Mouse (Mus musculus): ENCODE measurements around the gene Atp7b. TPM values are rescaled to one million over a fixed set of nuclear protein-coding genes. Genes with fewer than 3 reads are reported as not detected.
A peak's percentile ranks its signal among the peaks of the same experiment; 100 is the strongest.

The Atp7b gene
- polyA plus RNA-seq, 1 experiment from 2014 or later = 2.0 TPM

DNA sequence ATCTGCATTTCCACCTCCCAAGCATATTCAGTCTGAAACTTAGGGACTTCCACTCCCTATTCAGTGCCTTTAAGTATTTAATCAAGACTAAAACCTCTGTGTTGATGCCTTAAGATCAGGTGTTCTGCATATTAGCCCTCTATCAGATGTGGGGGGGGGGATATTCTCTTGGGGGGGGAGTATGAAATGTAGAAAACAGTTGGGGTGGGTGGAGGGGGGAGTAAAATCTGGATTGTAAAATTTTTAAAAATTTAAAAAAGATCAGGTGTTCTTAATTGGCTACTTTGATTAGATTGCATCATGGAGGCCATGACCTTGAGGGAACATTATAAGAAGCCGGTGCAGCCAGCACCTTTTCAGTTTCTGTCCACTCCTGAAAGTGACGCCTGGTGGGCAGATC is 101.7 kb downstream of the Atp7b start, which contains the start of gene Fam90a1a:
Gene Fam90a1a (plus strand): TSS at position 301 of the 400 bp plus-strand sequence.
- 89% methylated on average over 2 of the region's 2 CpGs for WGBS
- ATAC-seq (ENCODE audit: low FRiP score) (no peak), DNase-seq (ENCODE audit: low spot score, missing footprints) (no peak)
- Histone ChIP-seq H3K9ac (ENCODE audit: low read length) (no peak within 1 kb of the TSS), H3K4me3 (ENCODE audit: low read depth, low read length) (no peak within 1 kb of the TSS), H3K4me2 (no peak within 1 kb of the TSS), H3K9me3 (ENCODE audit: control insufficient read depth, low read length) (no peaks in the 10 kb centered on the region), H3K36me3 (ENCODE audit: control insufficient read depth, insufficient read depth, low read length) (no peaks in the 10 kb centered on the region), H3K4me1 (ENCODE audit: control insufficient read depth, insufficient read depth, low read length) (no peaks in the 10 kb centered on the region), H3K27ac (ENCODE audit: low read depth, low read length) (no peak within 1 kb of the TSS), H3K27me3 (ENCODE audit: control insufficient read depth, insufficient read depth, low read length) (no peaks in the 10 kb centered on the region)

DNA sequence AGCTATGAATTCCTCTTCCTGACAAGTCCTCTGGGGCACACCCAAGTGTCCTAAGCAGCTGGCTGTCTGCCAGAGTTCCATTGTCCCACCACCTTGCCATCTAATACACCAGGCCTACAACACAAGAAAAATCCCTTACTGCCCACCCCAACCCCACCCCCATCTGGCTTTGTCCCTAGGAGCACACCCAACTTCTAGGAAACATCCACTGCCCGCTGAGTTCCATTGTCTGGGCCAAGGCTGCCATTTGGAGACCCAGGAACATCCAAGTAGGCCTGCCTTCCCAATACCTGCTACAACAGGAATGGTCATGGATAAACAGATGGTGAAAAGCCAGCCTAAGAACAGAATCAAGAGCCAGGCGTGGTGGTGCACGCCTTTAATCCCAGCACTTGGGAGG is 103.8 kb downstream of the Atp7b start:
- no peak overlapping the region for H3K9ac ChIP-seq (ENCODE audit: low read length)
- DNase-seq (ENCODE audit: low spot score, missing footprints) (no peak), ATAC-seq (ENCODE audit: low FRiP score) (no peak)
- H3K27me3 ChIP-seq (ENCODE audit: control insufficient read depth, insufficient read depth, low read length) = no peaks in the 10 kb centered on the region
- WGBS = 88% methylated on average over 3 of the region's 3 CpGs
- no peaks in the 10 kb centered on the region for H3K36me3 ChIP-seq (ENCODE audit: control insufficient read depth, insufficient read depth, low read length)
- H3K9me3 ChIP-seq (ENCODE audit: control insufficient read depth, low read length) = no peaks in the 10 kb centered on the region
- no peak overlapping the region for H3K4me2 ChIP-seq
- no peaks in the 10 kb centered on the region for H3K4me1 ChIP-seq (ENCODE audit: control insufficient read depth, insufficient read depth, low read length)
- no peak overlapping the region for H3K27ac ChIP-seq (ENCODE audit: low read depth, low read length)
- no peak overlapping the region for H3K4me3 ChIP-seq (ENCODE audit: low read depth, low read length)

DNA sequence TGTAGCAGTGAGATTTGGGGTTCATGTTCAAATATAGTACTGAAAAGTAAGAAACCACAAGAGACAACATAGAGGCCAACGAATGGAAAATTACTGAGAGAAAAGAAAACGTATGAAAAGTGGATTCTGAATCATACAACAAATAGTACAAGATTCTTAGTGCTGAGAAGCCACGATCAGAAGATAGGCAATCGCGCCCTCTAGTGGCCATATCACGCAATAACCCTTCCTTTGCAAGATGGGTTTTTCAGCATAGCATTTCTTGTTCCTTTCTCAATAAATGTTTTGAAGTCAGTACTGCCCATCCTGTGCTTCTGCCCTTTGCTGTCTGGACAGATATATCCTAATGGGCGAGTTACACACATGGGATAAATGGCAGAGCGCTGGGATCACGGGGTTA is 104.8 kb downstream of the Atp7b start:
- Histone ChIP-seq H3K36me3 (ENCODE audit: control insufficient read depth, insufficient read depth, low read length) (no peaks in the 10 kb centered on the region), H3K9me3 (ENCODE audit: control insufficient read depth, low read length) (no peaks in the 10 kb centered on the region), H3K4me1 (ENCODE audit: control insufficient read depth, insufficient read depth, low read length) (no peaks in the 10 kb centered on the region), H3K27ac (ENCODE audit: low read depth, low read length) (no peak overlapping the region), H3K27me3 (ENCODE audit: control insufficient read depth, insufficient read depth, low read length) (no peaks in the 10 kb centered on the region), H3K4me2 (no peak overlapping the region), H3K9ac (ENCODE audit: low read length) (no peak overlapping the region), H3K4me3 (ENCODE audit: low read depth, low read length) (no peak overlapping the region)
- 8% methylated on average over 9 of the region's 9 CpGs for WGBS
- DNase-seq (ENCODE audit: low spot score, missing footprints) (peak; percentile 88), ATAC-seq (ENCODE audit: low FRiP score) (no peak)

DNA sequence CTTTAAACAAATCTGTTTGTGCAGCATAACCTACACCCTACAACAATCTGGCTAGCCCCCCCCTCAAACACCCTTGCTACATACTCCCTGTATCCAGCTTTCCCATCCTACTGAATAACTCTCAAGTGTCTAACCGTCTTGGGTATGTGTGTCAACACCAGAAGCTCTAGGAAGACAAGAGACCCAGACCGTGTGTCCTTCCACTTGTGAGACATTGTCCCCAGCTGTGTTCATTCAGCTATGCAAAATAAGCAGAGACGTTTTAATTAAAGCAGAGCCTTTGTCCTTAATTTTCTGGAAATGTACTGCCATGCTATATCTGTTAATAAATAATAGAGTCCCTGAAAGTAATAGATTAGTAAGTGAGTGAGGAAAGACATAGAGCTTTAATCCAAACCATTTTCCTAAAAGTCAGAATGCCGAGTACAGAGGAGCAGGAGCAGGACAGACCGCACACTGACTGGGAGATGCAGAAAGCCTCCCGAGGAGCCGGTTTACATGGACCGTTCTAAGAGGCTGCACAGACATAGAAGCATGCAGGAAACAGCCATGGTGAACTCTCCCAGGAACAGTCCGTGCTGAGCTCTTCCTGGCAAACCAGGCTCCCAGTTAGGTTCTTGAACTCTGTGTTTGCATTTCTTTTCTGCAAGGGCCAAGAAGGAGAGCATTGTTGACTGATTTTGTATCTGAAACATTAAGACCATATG is 112.6 kb downstream of the Atp7b start:
- DNase-seq (ENCODE audit: low spot score, missing footprints) = no peak
- Histone ChIP-seq H3K9ac (ENCODE audit: low read length) (no peak overlapping the region), H3K27ac (ENCODE audit: low read depth, low read length) (no peak overlapping the region), H3K4me2 (no peak overlapping the region), H3K9me3 (ENCODE audit: control insufficient read depth, low read length) (no peaks in the 10 kb centered on the region), H3K27me3 (ENCODE audit: control insufficient read depth, insufficient read depth, low read length) (no peaks in the 10 kb centered on the region), H3K36me3 (ENCODE audit: control insufficient read depth, insufficient read depth, low read length) (no peaks in the 10 kb centered on the region), H3K4me1 (ENCODE audit: control insufficient read depth, insufficient read depth, low read length) (no peaks in the 10 kb centered on the region), H3K4me3 (ENCODE audit: low read depth, low read length) (no peak overlapping the region)
- 72% methylated on average over 9 of the region's 9 CpGs for WGBS
- no peak for ATAC-seq (ENCODE audit: low FRiP score)

DNA sequence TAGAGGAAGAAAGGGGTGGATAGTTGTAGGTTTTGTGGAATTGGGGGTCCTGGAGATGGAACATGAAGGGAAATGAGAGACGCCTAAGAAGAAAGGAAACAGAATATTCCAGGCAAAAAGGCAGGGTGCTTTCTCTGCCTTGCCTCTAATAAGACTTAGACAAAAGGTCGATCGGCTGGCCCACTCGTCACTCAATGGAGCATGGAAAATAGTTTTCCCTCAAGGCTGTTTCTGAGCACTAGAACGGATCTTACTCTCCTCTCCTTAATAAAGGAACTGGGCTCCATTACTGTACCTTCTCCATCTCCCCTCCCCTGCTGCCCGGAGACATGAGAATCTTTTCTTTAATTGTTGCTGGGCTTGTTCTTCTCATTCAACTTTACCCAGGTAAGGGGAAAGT is 113.6 kb downstream of the Atp7b start, which contains the start of gene Defb13:
Gene Defb13 (plus strand): TSS at position 301 of the 400 bp plus-strand sequence.
- Histone ChIP-seq H3K4me1 (ENCODE audit: control insufficient read depth, insufficient read depth, low read length) (no peaks in the 10 kb centered on the region), H3K9ac (ENCODE audit: low read length) (no peak within 1 kb of the TSS), H3K9me3 (ENCODE audit: control insufficient read depth, low read length) (no peaks in the 10 kb centered on the region), H3K4me2 (no peak within 1 kb of the TSS), H3K4me3 (ENCODE audit: low read depth, low read length) (no peak within 1 kb of the TSS), H3K27me3 (ENCODE audit: control insufficient read depth, insufficient read depth, low read length) (no peaks in the 10 kb centered on the region), H3K36me3 (ENCODE audit: control insufficient read depth, insufficient read depth, low read length) (no peaks in the 10 kb centered on the region), H3K27ac (ENCODE audit: low read depth, low read length) (no peak within 1 kb of the TSS)
- ATAC-seq (ENCODE audit: low FRiP score) = no peak
- DNase-seq (ENCODE audit: low spot score, missing footprints) = no peak
- WGBS = 83% methylated on average over 6 of the region's 6 CpGs

Other genes starting within 250 kb of the Atp7b start
- not detected in 2 replicates for gene Defb50, start 236.8 kb downstream of the Atp7b start, polyA plus RNA-seq (2014; fragmentation: Nextera tagmentation; extraction: Ambion mirVana)
- not detected in 2 replicates for gene Defb2, start 220.4 kb downstream of the Atp7b start, polyA plus RNA-seq (2014; fragmentation: Nextera tagmentation; extraction: Ambion mirVana)
- gene Defb10, start 201.4 kb downstream of the Atp7b start, polyA plus RNA-seq (2014; fragmentation: Nextera tagmentation; extraction: Ambion mirVana) = not detected in 2 replicates
- not detected in 2 replicates for gene Defb9, start 174.9 kb downstream of the Atp7b start, polyA plus RNA-seq (2014; fragmentation: Nextera tagmentation; extraction: Ambion mirVana)
- gene Defb11, start 153.9 kb downstream of the Atp7b start, polyA plus RNA-seq (2014; fragmentation: Nextera tagmentation; extraction: Ambion mirVana) = not detected in 2 replicates
- gene Defb15, start 127.6 kb downstream of the Atp7b start, polyA plus RNA-seq (2014; fragmentation: Nextera tagmentation; extraction: Ambion mirVana) = not detected in 2 replicates
- gene Defb35, start 122.0 kb downstream of the Atp7b start, polyA plus RNA-seq (2014; fragmentation: Nextera tagmentation; extraction: Ambion mirVana) = not detected in 2 replicates
- gene Defb13, start 113.5 kb downstream of the Atp7b start, polyA plus RNA-seq (2014; fragmentation: Nextera tagmentation; extraction: Ambion mirVana) = not detected in 2 replicates
- gene Fam90a1a, start 101.6 kb downstream of the Atp7b start, polyA plus RNA-seq (2014; fragmentation: Nextera tagmentation; extraction: Ambion mirVana) = not detected in 2 replicates
- gene Ccdc70, start 90.5 kb downstream of the Atp7b start, polyA plus RNA-seq (2014; fragmentation: Nextera tagmentation; extraction: Ambion mirVana) = not detected in 2 replicates
- gene Alg11, start 416 bp upstream of the Atp7b start, polyA plus RNA-seq (2014; fragmentation: Nextera tagmentation; extraction: Ambion mirVana) = 32.5 and 35.9 TPM in 2 replicates
- 0.16 TPM in 1 of 2 replicates, not detected in the other for gene Nek5, start 64.7 kb upstream of the Atp7b start, polyA plus RNA-seq (2014; fragmentation: Nextera tagmentation; extraction: Ambion mirVana)
- gene Nek3, start 106.1 kb upstream of the Atp7b start, polyA plus RNA-seq (2014; fragmentation: Nextera tagmentation; extraction: Ambion mirVana) = 8.6 and 8.9 TPM in 2 replicates
- gene Ckap2, start 125.5 kb upstream of the Atp7b start, polyA plus RNA-seq (2014; fragmentation: Nextera tagmentation; extraction: Ambion mirVana) = 74.0 and 77.1 TPM in 2 replicates
- 43.6 and 43.7 TPM in 2 replicates for gene Vps36, start 132.5 kb upstream of the Atp7b start, polyA plus RNA-seq (2014; fragmentation: Nextera tagmentation; extraction: Ambion mirVana)
- gene Thsd1, start 167.0 kb upstream of the Atp7b start, polyA plus RNA-seq (2014; fragmentation: Nextera tagmentation; extraction: Ambion mirVana) = 8.3 and 10.5 TPM in 2 replicates
- gene Tpte, start 223.1 kb upstream of the Atp7b start, polyA plus RNA-seq (2014; fragmentation: Nextera tagmentation; extraction: Ambion mirVana) = not detected in 2 replicates